Mouse (Mus musculus) inflammation-experienced regulatory T-cells, adult 6 months (primary cell): ENCODE measurements around the gene Nupr1l. TPM values are rescaled to one million over a fixed set of nuclear protein-coding genes. Genes with fewer than 3 reads are reported as not detected.
"Not testable (repeated sequence)": the region's sequence is repeated elsewhere in the genome, so short reads cannot be mapped to it uniquely, and the experiment has no call there.

Experiments
- ATAC-seq: one replicate; pipeline ENCODE4 v1.8.0; 2017
- polyA plus RNA-seq, 3 experiments: library from polyadenylated mRNA; unstranded; fragments of 100-300 nt; shearing (Covaris generic); gene quantifications; one replicate each; pipeline ENCODE4 v1.2.1; 2017

Nupr1l gene
- polyA plus RNA-seq, 3 experiments from 2014 or later: 1.8 TPM; not detected in 2

GRCm38 (mm10) chr5:129918065-129918651 lies 9.8 kb downstream of the Nupr1l start:
- no peak for ATAC-seq

DNA sequence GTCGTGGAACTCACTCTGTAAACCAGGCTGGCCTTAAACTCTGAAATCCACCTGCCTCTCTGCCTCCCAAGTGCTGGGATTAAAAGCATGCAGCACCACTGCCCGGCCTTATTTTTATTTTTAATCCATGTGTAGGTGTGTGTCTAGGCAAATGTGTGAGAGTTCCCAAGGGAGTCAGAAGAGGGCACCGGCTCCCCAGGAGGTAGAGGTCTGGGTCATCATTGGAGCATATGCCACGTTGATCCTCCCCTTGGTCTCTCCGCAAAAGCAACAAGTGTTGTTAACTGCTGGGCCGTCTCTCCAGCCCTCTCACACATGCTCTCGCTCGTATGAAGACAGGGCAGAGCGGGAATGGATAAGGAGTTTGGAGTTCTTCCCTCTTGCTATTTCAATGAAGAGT lies 10.4 kb downstream of the Nupr1l start:
- ATAC-seq: no peak

DNA sequence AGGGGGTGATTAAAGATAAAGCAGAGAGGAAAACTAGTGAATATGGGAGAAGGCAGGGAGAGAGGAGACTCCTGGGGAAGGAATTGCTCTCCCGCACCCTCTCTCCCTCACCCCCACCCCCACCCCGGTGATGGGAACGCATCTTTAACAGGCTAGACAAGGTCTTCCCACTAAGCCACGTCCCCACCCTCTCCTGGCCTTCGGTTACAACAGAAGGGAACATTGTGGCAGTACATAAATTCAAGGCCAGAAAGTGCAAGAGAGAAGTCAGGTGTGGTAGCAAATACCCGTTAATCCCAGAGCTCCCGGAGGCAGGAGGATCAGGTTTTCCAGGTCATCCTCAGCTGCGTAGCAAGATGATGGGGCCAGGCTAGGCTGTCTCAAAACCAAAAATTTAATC lies 11.0 kb downstream of the Nupr1l start:
- no peak for ATAC-seq

DNA sequence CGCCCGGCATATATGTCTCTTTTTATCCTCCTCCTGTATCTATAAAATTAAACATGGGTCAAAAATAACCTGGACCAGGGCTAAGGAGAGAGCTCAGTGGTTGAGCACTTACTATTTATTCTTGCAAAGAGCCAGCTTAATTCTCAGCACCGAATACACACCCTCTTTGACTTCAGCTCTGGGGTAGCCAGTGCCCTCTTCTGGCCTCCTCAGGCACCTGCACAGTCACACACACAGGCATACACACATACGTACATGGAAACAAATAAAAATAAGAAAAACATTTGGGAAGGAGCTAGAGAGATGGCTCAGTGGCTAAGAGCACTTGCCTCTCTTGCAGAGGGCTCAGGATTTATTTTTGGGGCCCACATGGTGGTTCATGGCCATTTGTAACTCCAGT lies 13.6 kb downstream of the Nupr1l start:
- ATAC-seq: no peak

- no peak for ATAC-seq
Observed at GRCm38 (mm10) chr5:129924820-129925452, 16.6 kb downstream of the Nupr1l start.

DNA sequence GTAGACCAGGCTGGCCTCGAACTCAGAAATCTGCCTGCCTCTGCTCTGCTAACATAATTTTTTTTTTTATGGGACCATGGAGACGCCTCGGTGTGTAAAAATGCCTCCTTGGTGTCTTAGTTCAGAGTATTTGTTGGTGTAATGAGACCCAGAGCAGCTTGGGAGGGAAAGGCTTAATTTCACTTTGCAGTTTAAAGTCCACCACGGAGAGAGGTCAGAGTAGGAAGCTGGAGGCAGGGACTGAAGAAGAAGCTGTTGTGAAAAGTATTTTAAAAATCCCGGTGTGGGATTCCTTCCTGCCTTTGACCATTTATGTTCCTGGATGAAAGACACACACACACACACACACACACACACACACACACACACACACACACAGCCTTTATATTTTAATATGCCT lies 17.6 kb downstream of the Nupr1l start:
- ATAC-seq: no peak

GRCm38 (mm10) chr5:129929924-129930855 lies 21.9 kb downstream of the Nupr1l start:
- no peak for ATAC-seq

DNA sequence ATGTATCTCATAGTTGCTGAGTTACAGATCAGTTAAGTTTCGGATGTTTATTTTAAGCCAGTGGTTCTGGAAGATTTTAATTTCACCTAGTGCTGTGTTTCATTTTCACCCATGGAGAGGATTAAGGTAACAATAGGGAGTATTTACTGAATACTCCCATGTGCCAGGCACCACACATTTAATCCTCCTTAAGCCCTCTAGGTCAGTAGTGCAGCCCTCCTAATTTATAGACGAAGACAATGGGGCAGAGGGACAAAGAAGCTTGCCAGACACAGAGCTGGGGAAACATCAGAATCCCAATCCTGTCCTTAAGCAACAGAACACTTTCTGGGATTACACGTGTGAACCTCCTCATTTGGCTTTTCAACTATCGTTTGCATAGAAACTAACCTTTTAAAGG lies 28.6 kb downstream of the Nupr1l start:
- ATAC-seq: no peak

DNA sequence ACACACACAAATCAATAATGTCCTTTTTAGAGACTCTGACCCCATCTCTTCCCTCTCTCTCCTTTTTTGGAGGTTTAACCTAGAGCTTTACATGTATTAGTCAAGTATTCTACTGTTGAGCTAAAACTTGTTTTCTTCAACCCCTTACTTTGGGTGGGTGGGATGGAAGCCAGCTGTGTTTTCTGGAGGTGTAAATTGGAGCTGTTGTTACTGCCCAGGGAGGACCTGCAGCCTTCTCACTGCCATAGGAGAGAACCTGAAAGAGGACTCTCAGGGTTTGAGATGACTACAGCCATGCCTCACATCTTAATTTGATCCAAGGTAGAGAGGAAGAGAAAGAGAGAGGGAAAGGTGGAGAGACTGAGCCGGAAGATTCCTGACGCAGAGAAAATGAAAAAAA lies 31.9 kb downstream of the Nupr1l start:
- ATAC-seq: no peak

DNA sequence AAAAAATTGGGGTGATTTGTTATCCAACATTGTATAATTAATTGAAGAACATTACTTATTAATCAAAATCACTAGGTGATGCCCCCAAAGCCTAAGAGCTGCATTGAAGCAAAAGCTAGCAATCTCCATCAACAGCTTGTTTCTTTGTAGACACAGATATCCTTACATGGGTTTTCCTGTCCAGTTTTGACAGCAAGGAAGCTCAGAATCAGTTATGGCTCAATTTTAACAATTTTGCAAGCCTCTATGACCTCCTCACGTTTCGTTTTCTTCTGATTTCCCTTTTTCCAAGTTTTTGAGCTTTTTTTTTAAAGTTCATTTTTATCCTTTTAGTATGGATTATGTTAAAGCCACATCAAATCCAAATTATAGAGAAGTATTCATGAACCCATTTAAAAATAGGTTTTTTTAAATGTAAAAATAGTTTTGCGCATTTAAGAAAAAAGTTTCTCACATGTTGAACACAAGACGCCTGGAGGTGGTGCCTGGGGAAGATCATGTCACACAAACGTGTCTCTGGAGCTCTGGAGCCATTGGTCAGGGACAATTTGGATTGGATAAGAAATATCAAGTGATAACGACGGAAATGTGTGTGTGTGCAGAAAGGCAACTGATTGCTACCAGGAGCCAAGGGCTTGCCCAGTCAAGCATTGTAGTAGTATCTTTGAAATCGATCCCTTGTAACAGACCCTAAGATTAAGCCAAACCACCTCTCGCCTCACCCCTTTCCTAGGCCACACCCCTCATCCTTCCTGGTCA lies 32.6 kb downstream of the Nupr1l start:
- ATAC-seq: no peak

DNA sequence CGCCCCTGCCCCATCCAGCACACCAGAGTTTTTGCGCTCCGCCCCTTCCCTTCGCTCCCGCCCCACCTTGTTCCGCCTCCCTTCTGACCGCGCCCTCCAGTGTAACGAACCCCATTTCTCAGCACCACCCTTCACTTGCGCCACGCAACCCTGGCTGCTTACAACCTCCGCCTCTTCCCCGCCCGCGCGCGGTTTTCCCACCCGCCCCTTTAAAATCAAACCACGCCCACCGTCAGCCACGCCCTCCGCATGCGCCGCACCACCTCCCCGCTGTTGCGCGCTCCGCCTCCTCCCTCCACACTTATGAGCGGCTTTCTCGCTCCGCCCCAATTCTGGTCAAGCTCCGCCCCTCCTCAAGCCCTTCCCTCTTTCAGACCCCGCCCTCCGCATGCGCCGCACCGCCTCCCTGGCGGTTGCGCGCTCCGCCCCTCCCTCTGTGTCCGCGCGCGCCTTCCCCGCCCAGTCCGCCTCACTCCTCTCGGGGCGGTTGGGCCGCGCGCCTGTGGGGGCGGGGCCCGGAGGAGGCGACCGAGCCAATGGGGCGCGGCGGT lies 33.2 kb downstream of the Nupr1l start, which contains the start of gene Vkorc1l1:
TSS of gene Vkorc1l1 (plus strand) at position 476 of the 551 bp plus-strand sequence.
- peak; percentile 90 for ATAC-seq

GRCm38 (mm10) chr5:129942073-129942939 lies 34.0 kb downstream of the Nupr1l start:
- not testable (repeated sequence) for ATAC-seq

DNA sequence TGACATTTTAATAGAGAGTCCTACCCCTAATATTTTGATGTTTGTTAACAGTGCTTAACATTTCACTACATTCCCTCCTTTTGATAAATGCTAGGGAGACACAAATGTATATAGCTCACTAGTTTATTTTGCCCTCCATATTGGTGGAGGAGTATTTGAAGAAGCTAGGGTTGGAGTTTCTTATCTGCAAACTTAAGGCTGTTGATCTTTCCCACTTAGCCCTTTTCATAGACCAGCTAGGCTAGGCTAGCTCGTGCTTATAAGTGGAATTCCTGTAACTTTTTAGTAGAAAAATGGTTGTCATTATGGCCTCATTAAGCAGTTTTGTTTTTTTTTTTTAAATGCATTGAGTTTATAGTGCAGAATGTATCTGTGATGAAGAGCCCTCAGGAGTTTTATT lies 35.1 kb downstream of the Nupr1l start:
- no peak for ATAC-seq

DNA sequence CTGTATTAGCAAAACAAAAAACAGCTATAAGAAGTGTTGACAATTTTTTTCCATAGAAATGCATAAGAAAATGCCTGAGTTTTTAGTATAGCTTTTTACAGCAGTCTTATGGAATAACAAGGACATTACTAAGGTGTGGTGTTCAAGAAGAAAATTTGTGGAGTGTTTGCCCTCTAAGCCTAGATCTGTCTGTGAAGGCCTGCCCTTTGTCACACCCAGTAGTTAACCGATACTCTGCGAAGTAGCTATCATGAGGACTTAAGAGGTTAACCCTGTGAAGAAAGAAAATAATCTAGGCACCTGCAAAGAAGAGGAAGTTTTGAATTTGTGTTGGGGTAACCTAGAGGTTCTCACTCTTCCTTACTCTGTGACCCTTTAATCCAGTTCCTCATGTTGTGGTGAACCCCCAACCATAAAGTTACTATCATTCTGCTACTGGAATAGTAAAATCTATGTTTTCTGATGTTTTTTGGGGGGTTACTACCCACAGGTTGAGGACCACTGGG lies 39.2 kb downstream of the Nupr1l start:
- ATAC-seq: no peak

- no peak for ATAC-seq
Observed at GRCm38 (mm10) chr5:129952143-129952542, 43.8 kb downstream of the Nupr1l start.

- no peak for ATAC-seq
Observed at GRCm38 (mm10) chr5:129954473-129955254, 46.3 kb downstream of the Nupr1l start.

DNA sequence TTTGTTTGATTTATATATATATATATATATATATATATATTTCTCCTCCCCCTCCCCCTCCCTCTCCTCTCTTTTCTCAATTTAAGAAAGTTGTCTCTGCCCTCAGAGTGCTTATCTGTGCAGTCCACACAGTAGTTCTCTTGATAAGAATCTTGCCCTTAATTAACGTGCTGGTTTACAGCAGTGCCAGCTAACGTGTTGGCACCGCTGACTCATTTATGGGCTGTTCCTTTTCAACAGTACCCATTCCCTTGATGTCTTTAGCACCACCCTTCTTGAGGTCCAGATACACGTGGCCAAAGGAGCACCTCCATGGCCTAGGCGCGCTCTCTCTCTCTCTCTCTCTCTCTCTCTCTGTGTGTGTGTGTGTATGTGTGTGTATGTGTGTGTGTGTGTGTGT lies 47.5 kb downstream of the Nupr1l start:
- no peak for ATAC-seq

GRCm38 (mm10) chr5:129963224-129963623 lies 54.9 kb downstream of the Nupr1l start:
- no peak for ATAC-seq
